Mouse (Mus musculus) urinary bladder, postnatal 0 days (tissue): ENCODE results near the gene Cga. TPM values are rescaled to one million over a fixed set of nuclear protein-coding genes. Genes with fewer than 3 reads are reported as not detected.

Experiments
- polyA plus RNA-seq: library from polyadenylated mRNA; unstranded; fragments of >200 nt; fragmentation: Nextera tagmentation; extraction: Ambion mirVana; gene quantifications from 2 replicates; pipeline ENCODE4 v1.2.1, GENCODE M21; 2015

Gene Cga
- polyA plus RNA-seq = not detected in 2 replicates

GRCm38 (mm10) chr4:34893479-34893878 lies at the start of gene Cga:
Cga (plus strand) TSS chr4:34893779.

GRCm38 (mm10) chr4:34882818-34883217 lies 10.8 kb upstream of the Cga start, which contains the start of gene Zfp292:
Zfp292 (minus strand) TSS chr4:34882960.

Other genes starting within 250 kb of the Cga start
- 38.4 and 39.8 TPM in 2 replicates for gene Slc35a1, start 206.3 kb upstream of the Cga start, polyA plus RNA-seq
- 1.0 and 1.3 TPM in 2 replicates for gene Cfap206, start 163.6 kb upstream of the Cga start, polyA plus RNA-seq
- not detected in 2 replicates for gene Gm136, start 137.5 kb upstream of the Cga start, polyA plus RNA-seq
- 44.7 and 47.3 TPM in 2 replicates for gene Smim8, start 115.4 kb upstream of the Cga start, polyA plus RNA-seq
- gene Zfp292, start 10.8 kb upstream of the Cga start, polyA plus RNA-seq = 6.0 and 6.5 TPM in 2 replicates